ENCODE assay signal across 21 mouse cellular contexts in genomic region chr10:120597320-120597887, GRCm38 (mm10).
DNase-seq lines count a peak whose midpoint lies in the region; ATAC-seq and TF ChIP-seq lines count a peak whose summit lies in the region.
"Had no signal": no experiment of that assay in that cellular context is flagged by ENCODE, and none has a peak within 500 bp of the region (broad histone marks: within the 10 kb centered on the region; RNA-seq: fewer than 3 reads in every experiment).

No protein-coding gene starts in this region.

- H3K27me3 ChIP-seq in heart, adult 2 months (ENCODE audit: control insufficient read depth, insufficient read depth, low read length), result no peaks in the 10 kb centered on the region
- H3K27me3 ChIP-seq in limb, embryonic 10.5 days (ENCODE audit: low read depth, poor library complexity, severe bottlenecking), result no peaks in the 10 kb centered on the region
- no peaks in the 10 kb centered on the region for H3K27me3 ChIP-seq in midbrain, embryonic 11.5 days (ENCODE audit: control insufficient read depth, insufficient read depth, low read length)
- H3K27me3 ChIP-seq: CH12.LX; forebrain, embryonic 12.5 days; limb, embryonic 13.5 days; midbrain, embryonic 15.5 days had no signal

- TF ChIP-seq CTCF in heart, adult 2 months (IDR thresholded peaks at IDR 0.05), result no peak

- H3K9ac ChIP-seq in heart, adult 2 months (ENCODE audit: low read depth, low read length), result no peak overlapping the region
- H3K9ac ChIP-seq in midbrain, embryonic 11.5 days (ENCODE audit: low read length), result no peak overlapping the region
- H3K9ac ChIP-seq: forebrain, embryonic 12.5 days; limb, embryonic 13.5 days; liver, embryonic 14.5 days; midbrain, embryonic 15.5 days had no signal

- ATAC-seq in midbrain, embryonic 11.5 days (ENCODE audit: low FRiP score), result no peak
- ATAC-seq: midbrain, embryonic 15.5 days had no signal

- WGBS in heart, adult 2 months, result 63% methylated on average over 9 of the region's 9 CpGs
- WGBS in limb, embryonic 10.5 days, result 66% methylated on average over 9 of the region's 9 CpGs
- 78% methylated on average over 9 of the region's 9 CpGs for WGBS in midbrain, embryonic 11.5 days

- no peak overlapping the region for H3K4me2 ChIP-seq in midbrain, embryonic 11.5 days
- H3K4me2 ChIP-seq: forebrain, embryonic 12.5 days; limb, embryonic 13.5 days; midbrain, embryonic 15.5 days had no signal

- H3K36me3 ChIP-seq in heart, adult 2 months (ENCODE audit: control insufficient read depth, insufficient read depth, low read length), result no peaks in the 10 kb centered on the region
- H3K36me3 ChIP-seq in limb, embryonic 10.5 days, result no peaks in the 10 kb centered on the region
- no peaks in the 10 kb centered on the region for H3K36me3 ChIP-seq in midbrain, embryonic 11.5 days (ENCODE audit: control insufficient read depth, insufficient read depth, low read length)
- H3K36me3 ChIP-seq: forebrain, embryonic 12.5 days; limb, embryonic 13.5 days; midbrain, embryonic 15.5 days had no signal

- intact Hi-C loops in heart, adult 2 months (cut with DNase I), result no loop called here

- no peaks in the 10 kb centered on the region for H3K79me2 ChIP-seq in heart, adult 2 months (replicated peaks; ENCODE audit: control insufficient read depth, insufficient read depth, low read length)

- no peak overlapping the region for H3K27ac ChIP-seq in heart, adult 2 months
- H3K27ac ChIP-seq in limb, embryonic 10.5 days, result peak overlapping the region; percentile 51; the same call in 1 of the 2 replicates
- H3K27ac ChIP-seq in midbrain, embryonic 11.5 days (ENCODE audit: low read depth, low read length), result no peak overlapping the region
- H3K27ac ChIP-seq: forebrain, embryonic 12.5 days; gastrocnemius, adult 2 months; limb, embryonic 13.5 days; liver, embryonic 14.5 days; midbrain, embryonic 15.5 days had no signal

- peak; percentile 53 for DNase-seq in heart, adult 11 months
- no peak for DNase-seq in heart, adult 2 months
- peak; percentile 18 for DNase-seq in kidney, postnatal 14 days
- no peak for DNase-seq in kidney, adult 11 months
- DNase-seq in limb, embryonic 10.5 days (ENCODE audit: low spot score), result no peak
- DNase-seq in lung, postnatal 4 days, result peak; percentile 13 to 54
- no peak for DNase-seq in urinary bladder, postnatal 4 days (ENCODE audit: low spot score in 2 of 2)
- DNase-seq in midbrain, embryonic 11.5 days (ENCODE audit: low spot score, missing footprints), result no peak
- DNase-seq: adrenal gland, postnatal 25 days; cerebellum, adult 11 months; cerebellum, postnatal 14 days; gastrocnemius, adult 2 months; heart, adult 18-20 months; right cerebral cortex, postnatal 14 days; spleen, adult 18-20 months had no signal

- no peak for TF ChIP-seq POLR2A in heart, adult 2 months (IDR thresholded peaks at IDR 0.05; ENCODE audit: insufficient read depth, low read depth, low read length)

- no peak overlapping the region for H3K4me3 ChIP-seq in heart, adult 2 months
- H3K4me3 ChIP-seq in limb, embryonic 10.5 days, result no peak overlapping the region
- H3K4me3 ChIP-seq in midbrain, embryonic 11.5 days (ENCODE audit: low read depth, low read length), result no peak overlapping the region
- H3K4me3 ChIP-seq: forebrain, embryonic 12.5 days; gastrocnemius, adult 2 months; limb, embryonic 13.5 days; midbrain, embryonic 15.5 days; myocyte had no signal

- no peaks in the 10 kb centered on the region for H3K4me1 ChIP-seq in heart, adult 2 months (ENCODE audit: control insufficient read depth, insufficient read depth, low read length)
- H3K4me1 ChIP-seq in limb, embryonic 10.5 days, result peaks cover 9% of the 10 kb centered on the region
- H3K4me1 ChIP-seq in midbrain, embryonic 11.5 days (ENCODE audit: control insufficient read depth, insufficient read depth, low read length), result no peaks in the 10 kb centered on the region
- H3K4me1 ChIP-seq: forebrain, embryonic 12.5 days; midbrain, embryonic 15.5 days had no signal

- TF ChIP-seq EP300 in heart, adult 2 months (IDR thresholded peaks at IDR 0.05; ENCODE audit: insufficient read depth, low read depth, low read length), result no peak

- H3K9me3 ChIP-seq in limb, embryonic 10.5 days (replicated peaks), result no peaks in the 10 kb centered on the region
- H3K9me3 ChIP-seq in midbrain, embryonic 11.5 days (ENCODE audit: control insufficient read depth, low read length), result peaks cover 3% of the 10 kb centered on the region; the same call in 1 of the 2 replicates
- H3K9me3 ChIP-seq: forebrain, embryonic 12.5 days; limb, embryonic 13.5 days; midbrain, embryonic 15.5 days had no signal

Comparison
In these comparisons a context has a peak if more than half of its experiments do, and no peak if none do; other contexts are left out.
1. DNase-seq: peak in heart, adult 11 months (single experiment), kidney, postnatal 14 days (single experiment) and lung, postnatal 4 days (2 of 2); none in heart, adult 2 months (0 of 2), kidney, adult 11 months (single experiment), limb, embryonic 10.5 days (single experiment), urinary bladder, postnatal 4 days (0 of 2) and midbrain, embryonic 11.5 days (single experiment).